Mouse (Mus musculus) stomach, embryonic 16.5 days (tissue): ENCODE measurements around the gene Agpat4. TPM values are rescaled to one million over a fixed set of nuclear protein-coding genes. Genes with fewer than 3 reads are reported as not detected.

Source experiments
- polyA plus RNA-seq: library from polyadenylated mRNA; unstranded; fragments of >200 nt; fragmentation: Nextera tagmentation; extraction: Ambion mirVana; gene quantifications from 2 replicates; pipeline ENCODE4 v1.2.1, GENCODE M21; 2015

The Agpat4 gene
- polyA plus RNA-seq, 1 experiment from 2014 or later, result 34.5 TPM

Other genes with a start within 250 kb of the Agpat4 start
- 28.2 and 35.6 TPM in 2 replicates for gene Map3k4, start 200.1 kb downstream of the Agpat4 start, polyA plus RNA-seq